Mouse (Mus musculus): ENCODE measurements around the gene Akt2.
"Not testable (repeated sequence)": the region's sequence is repeated elsewhere in the genome, so short reads cannot be mapped to it uniquely, and the experiment has no call there.

Gene Akt2

GRCm38 (mm10) chr7:27613751-27614499 lies 22.6 kb downstream of the Akt2 start:
- no peak for DNase-seq (ENCODE audit: low spot score)

GRCm38 (mm10) chr7:27621028-27621427 lies 29.7 kb downstream of the Akt2 start:
- DNase-seq (ENCODE audit: low spot score) = no peak

- DNase-seq (ENCODE audit: low spot score) = no peak
Observed at GRCm38 (mm10) chr7:27622234-27622633, 30.9 kb downstream of the Akt2 start.

- no peak for DNase-seq (ENCODE audit: low spot score)
Observed at GRCm38 (mm10) chr7:27624967-27625366, 33.6 kb downstream of the Akt2 start.

GRCm38 (mm10) chr7:27627707-27628106 lies 36.4 kb downstream of the Akt2 start:
- DNase-seq (ENCODE audit: low spot score) = no peak

GRCm38 (mm10) chr7:27628190-27628589 lies 36.8 kb downstream of the Akt2 start:
- DNase-seq (ENCODE audit: low spot score) = no peak

GRCm38 (mm10) chr7:27628816-27629215 lies 37.5 kb downstream of the Akt2 start:
- not testable (repeated sequence) for DNase-seq (ENCODE audit: low spot score)

GRCm38 (mm10) chr7:27631439-27631838 lies 40.1 kb downstream of the Akt2 start:
- DNase-seq (ENCODE audit: low spot score) = no peak

- DNase-seq (ENCODE audit: low spot score) = no peak
Observed at GRCm38 (mm10) chr7:27633166-27633565, 41.8 kb downstream of the Akt2 start.

- no peak for DNase-seq (ENCODE audit: low spot score)
Observed at GRCm38 (mm10) chr7:27634691-27635090, 43.3 kb downstream of the Akt2 start.

GRCm38 (mm10) chr7:27635094-27635493 lies 43.7 kb downstream of the Akt2 start:
- DNase-seq (ENCODE audit: low spot score) = not testable (repeated sequence)

GRCm38 (mm10) chr7:27644471-27644870 lies 53.1 kb downstream of the Akt2 start:
- no peak for DNase-seq (ENCODE audit: low spot score)

- DNase-seq (ENCODE audit: low spot score) = no peak
Observed at GRCm38 (mm10) chr7:27646516-27646915, 55.2 kb downstream of the Akt2 start.

- no peak for DNase-seq (ENCODE audit: low spot score)
Observed at GRCm38 (mm10) chr7:27647281-27648002, 56.1 kb downstream of the Akt2 start.

GRCm38 (mm10) chr7:27649723-27650122 lies 58.4 kb downstream of the Akt2 start:
- no peak for DNase-seq (ENCODE audit: low spot score)

- DNase-seq (ENCODE audit: low spot score) = peak; percentile 44
Observed at GRCm38 (mm10) chr7:27650949-27651348, 59.6 kb downstream of the Akt2 start.

- no peak for DNase-seq (ENCODE audit: low spot score)
Observed at GRCm38 (mm10) chr7:27653681-27654437, 62.5 kb downstream of the Akt2 start, which contains the start of gene Ttc9b. Gene Ttc9b, plus strand, starts transcription at chr7:27653915.

GRCm38 (mm10) chr7:27654607-27655276 lies 63.4 kb downstream of the Akt2 start:
- no peak for DNase-seq (ENCODE audit: low spot score)

- DNase-seq (ENCODE audit: low spot score) = no peak
Observed at GRCm38 (mm10) chr7:27655545-27655944, 64.2 kb downstream of the Akt2 start.

GRCm38 (mm10) chr7:27656600-27656999 lies 65.2 kb downstream of the Akt2 start:
- no peak for DNase-seq (ENCODE audit: low spot score)

- no peak for DNase-seq (ENCODE audit: low spot score)
Observed at GRCm38 (mm10) chr7:27657824-27658395, 66.6 kb downstream of the Akt2 start.
